Mouse (Mus musculus) embryonic facial prominence, embryonic 11.5 days (tissue): ENCODE results near the gene Gm20388. TPM values are rescaled to one million over a fixed set of nuclear protein-coding genes. Genes with fewer than 3 reads are reported as not detected.
A peak's percentile ranks its signal among the peaks of the same experiment; 100 is the strongest.

Experiments
- ATAC-seq: fragments of 200-750 bp; cut with Nextera tagmentation; replicated peaks from 2 replicates; pipeline ENCODE4 v1.8.0; 2017; ENCODE audit warnings: low read depth; ENCODE audit not compliant: insufficient number of reproducible peaks, low FRiP score, low TSS enrichment
- DNase-seq: peaks from one replicate; pipeline ENCODE4 v3.0.0-alpha.2; 2015; ENCODE audit warnings: low spot score
- H3K27ac ChIP-seq: fragments of 300-500 bp; sonication (generic); replicated peaks from 2 replicates; pipeline ENCODE4 v1.5.1; 2014; ENCODE audit warnings: mild to moderate bottlenecking, low read depth, low read length, control low read depth
- H3K27me3 ChIP-seq: fragments of 300-500 bp; sonication (generic); 2 replicates; pipeline ENCODE4 v1.6.1; 2014; ENCODE audit warnings: mild to moderate bottlenecking, low read length, moderate library complexity, mixed read lengths; ENCODE audit not compliant: control insufficient read depth, insufficient read depth
- H3K36me3 ChIP-seq: fragments of 300-500 bp; sonication (generic); replicated peaks from 2 replicates; pipeline ENCODE4 v1.6.1; 2014; ENCODE audit warnings: low read depth, mild to moderate bottlenecking, low read length, moderate library complexity, mixed read lengths; ENCODE audit not compliant: control insufficient read depth, insufficient read depth
- H3K4me1 ChIP-seq: fragments of 300-500 bp; sonication (generic); 2 replicates; pipeline ENCODE4 v1.6.1; 2014; ENCODE audit warnings: low read length, mixed read lengths; ENCODE audit not compliant: control insufficient read depth, insufficient read depth
- H3K4me2 ChIP-seq: fragments of 300-500 bp; sonication (generic); 2 replicates; pipeline ENCODE4 v1.6.1; 2014; ENCODE audit warnings: low read depth, mild to moderate bottlenecking, control low read depth, low read length, moderate library complexity
- H3K4me3 ChIP-seq: fragments of 300-500 bp; sonication (generic); 2 replicates; pipeline ENCODE4 v1.5.1; 2014; ENCODE audit warnings: low read depth, low read length, control low read depth
- H3K9ac ChIP-seq: fragments of 300-500 bp; sonication (generic); replicated peaks from 2 replicates; pipeline ENCODE4 v1.6.1; 2014; ENCODE audit warnings: mild to moderate bottlenecking, control low read depth, low read length
- H3K9me3 ChIP-seq: fragments of 300-500 bp; sonication (generic); replicated peaks from 2 replicates; pipeline ENCODE4 v1.6.1; 2016; ENCODE audit warnings: mild to moderate bottlenecking, low read length, inconsistent platforms, mixed read lengths; ENCODE audit not compliant: control insufficient read depth
- WGBS: fragments of 180-500 bp; shearing (Covaris S2); extraction: QIAGEN DNeasy Blood & Tissue Kit; methylation state at CpG from one replicate; pipeline ENCODE4 v1.1.7; 2014; 5-methylcytosine and 5-hydroxymethylcytosine counted together
- polyA plus RNA-seq: library from polyadenylated mRNA; unstranded; fragments of >200 nt; fragmentation: Nextera tagmentation; extraction: Ambion mirVana; gene quantifications from 2 replicates; pipeline ENCODE4 v1.2.1, GENCODE M21; 2014

The Gm20388 gene
- polyA plus RNA-seq, 1 experiment from 2014 or later = 3.1 TPM

- Histone ChIP-seq H3K4me3 (no peak overlapping the region), H3K4me1 (no peaks in the 10 kb centered on the region), H3K27me3 (no peaks in the 10 kb centered on the region), H3K4me2 (no peak overlapping the region), H3K36me3 (peaks cover 21% of the 10 kb centered on the region), H3K27ac (no peak overlapping the region), H3K9ac (no peak overlapping the region), H3K9me3 (no peaks in the 10 kb centered on the region)
- DNase-seq = no peak
- ATAC-seq = no peak
- 91% methylated on average over 7 of the region's 7 CpGs for WGBS
Measured at GRCm38 (mm10) chr8:122483877-122484276, 2573.2 kb downstream of the Gm20388 start.

- ATAC-seq = no peak
- H3K27ac ChIP-seq = no peak overlapping the region
- H3K4me1 ChIP-seq = no peaks in the 10 kb centered on the region
- peaks cover 21% of the 10 kb centered on the region for H3K36me3 ChIP-seq
- H3K4me2 ChIP-seq = no peak overlapping the region
- no peaks in the 10 kb centered on the region for H3K27me3 ChIP-seq
- WGBS = 95% methylated on average over 12 of the region's 12 CpGs
- DNase-seq = no peak
- H3K9me3 ChIP-seq = no peaks in the 10 kb centered on the region
- H3K9ac ChIP-seq = no peak overlapping the region
- H3K4me3 ChIP-seq = no peak overlapping the region
Measured at GRCm38 (mm10) chr8:122484831-122485230, 2574.2 kb downstream of the Gm20388 start.

- WGBS = 90% methylated on average over 9 of the region's 9 CpGs
- no peak overlapping the region for H3K4me3 ChIP-seq
- ATAC-seq = no peak
- H3K9ac ChIP-seq = no peak overlapping the region
- H3K36me3 ChIP-seq = peaks cover 10% of the 10 kb centered on the region
- DNase-seq = no peak
- H3K27ac ChIP-seq = no peak overlapping the region
- H3K4me1 ChIP-seq = no peaks in the 10 kb centered on the region
- no peak overlapping the region for H3K4me2 ChIP-seq
- H3K9me3 ChIP-seq = no peaks in the 10 kb centered on the region
- H3K27me3 ChIP-seq = no peaks in the 10 kb centered on the region
Measured at GRCm38 (mm10) chr8:122488387-122488786, 2577.7 kb downstream of the Gm20388 start.

- Histone ChIP-seq H3K9ac (no peak overlapping the region), H3K36me3 (peaks cover 3% of the 10 kb centered on the region; the same call in 1 of the 2 replicates), H3K4me3 (no peak overlapping the region), H3K27ac (no peak overlapping the region), H3K4me2 (no peak overlapping the region), H3K4me1 (no peaks in the 10 kb centered on the region), H3K27me3 (no peaks in the 10 kb centered on the region), H3K9me3 (no peaks in the 10 kb centered on the region)
- 88% methylated on average over 12 of the region's 12 CpGs for whole genome bisulfite sequencing
- ATAC-seq (no peak), DNase-seq (no peak)
Measured at GRCm38 (mm10) chr8:122497016-122497734, 2586.5 kb downstream of the Gm20388 start.

GRCm38 (mm10) chr8:122497912-122498311 lies 2587.3 kb downstream of the Gm20388 start:
- WGBS = 68% methylated on average over 17 of the region's 17 CpGs
- ATAC-seq = no peak

GRCm38 (mm10) chr8:122500856-122501255 lies 2590.2 kb downstream of the Gm20388 start:
- no peaks in the 10 kb centered on the region for H3K36me3 ChIP-seq
- no peak overlapping the region for H3K4me3 ChIP-seq
- no peak overlapping the region for H3K27ac ChIP-seq
- H3K4me2 ChIP-seq = no peak overlapping the region
- 36% methylated on average over 10 of the region's 10 CpGs for WGBS
- H3K27me3 ChIP-seq = no peaks in the 10 kb centered on the region
- ATAC-seq (no peak; the same call in 1 of the 2 replicates), DNase-seq (peak; percentile 91)
- H3K9me3 ChIP-seq = no peaks in the 10 kb centered on the region
- H3K9ac ChIP-seq = no peak overlapping the region
- no peaks in the 10 kb centered on the region for H3K4me1 ChIP-seq

More at GRCm38 (mm10) chr8:122497912-122498311, 2587.3 kb downstream of the Gm20388 start:
- no peak for DNase-seq
- Histone ChIP-seq H3K9ac (no peak overlapping the region), H3K4me2 (no peak overlapping the region), H3K27me3 (no peaks in the 10 kb centered on the region), H3K27ac (no peak overlapping the region), H3K36me3 (peaks cover 3% of the 10 kb centered on the region; the same call in 1 of the 2 replicates), H3K9me3 (no peaks in the 10 kb centered on the region), H3K4me1 (no peaks in the 10 kb centered on the region), H3K4me3 (no peak overlapping the region)

GRCm38 (mm10) chr8:122511552-122511951 lies 2600.9 kb downstream of the Gm20388 start:
- WGBS = 77% methylated on average over 16 of the region's 16 CpGs
- no peaks in the 10 kb centered on the region for H3K27me3 ChIP-seq
- H3K4me2 ChIP-seq = no peak overlapping the region
- no peak overlapping the region for H3K4me3 ChIP-seq
- no peak overlapping the region for H3K9ac ChIP-seq
- DNase-seq = no peak
- H3K27ac ChIP-seq = no peak overlapping the region
- H3K36me3 ChIP-seq = no peaks in the 10 kb centered on the region
- ATAC-seq = no peak
- H3K4me1 ChIP-seq = no peaks in the 10 kb centered on the region
- H3K9me3 ChIP-seq = no peaks in the 10 kb centered on the region

GRCm38 (mm10) chr8:122512392-122512791 lies 2601.8 kb downstream of the Gm20388 start:
- Histone ChIP-seq H3K27ac (no peak overlapping the region), H3K4me1 (no peaks in the 10 kb centered on the region; the same call in 1 of the 2 replicates), H3K4me3 (no peak overlapping the region), H3K4me2 (no peak overlapping the region), H3K9ac (no peak overlapping the region), H3K36me3 (no peaks in the 10 kb centered on the region), H3K9me3 (no peaks in the 10 kb centered on the region), H3K27me3 (no peaks in the 10 kb centered on the region)
- ATAC-seq (no peak), DNase-seq (no peak)
- WGBS = 69% methylated on average over 7 of the region's 7 CpGs
